Mouse (Mus musculus) myocyte (in vitro differentiated cells): ENCODE measurements at regions not wholly inside any gene's neighbourhood (a gene's known extent, or its start where the extent isn't known, plus 50 kb on each side); places are given as distances from the start of the nearest gene placed in this dataset.

ENCODE experiments used
- H3K27me3 ChIP-seq: one replicate; pipeline ENCODE4 v1.6.1; 2011; ENCODE audit not compliant: control insufficient read depth, insufficient read depth, insufficient read length
- H3K36me3 ChIP-seq: one replicate; pipeline ENCODE4 v1.6.1; 2011; ENCODE audit not compliant: control insufficient read depth, insufficient read depth
- H3K4me2 ChIP-seq: one replicate; pipeline ENCODE4 v1.6.1; 2011; ENCODE audit warnings: low read depth, control low read depth
- H3K4me3 ChIP-seq: one replicate; pipeline ENCODE4 v1.5.1; 2011; ENCODE audit warnings: mild to moderate bottlenecking, control low read depth, moderate library complexity
- H3K79me2 ChIP-seq: one replicate; pipeline ENCODE4 v1.6.1; 2011; ENCODE audit not compliant: control insufficient read depth, insufficient read depth
- H3ac ChIP-seq: one replicate; pipeline ENCODE4 v1.6.1; 2011; ENCODE audit not compliant: control insufficient read depth, insufficient read length
- CEBPB ChIP-seq: IDR thresholded peaks from 2 replicates; pipeline ENCODE4 v1.6.1; 2011; ENCODE audit warnings: mild to moderate bottlenecking, moderate library complexity; ENCODE audit not compliant: poor library complexity, insufficient read depth, severe bottlenecking
- E2F4 ChIP-seq: IDR thresholded peaks from one replicate; pipeline ENCODE4 v1.6.1; 2011; ENCODE audit warnings: mild to moderate bottlenecking, control low read depth, moderate library complexity; ENCODE audit not compliant: insufficient read depth
- MAX ChIP-seq: IDR thresholded peaks from one replicate; pipeline ENCODE4 v1.6.1; 2011; ENCODE audit warnings: low read depth, mild to moderate bottlenecking, control low read depth
- MYOD1 ChIP-seq, 3 experiments: IDR thresholded peaks; one replicate each; pipeline ENCODE4 v1.6.1; 2011; ENCODE audit warnings: control low read depth in 2 of 3, low read depth in 2 of 3, mild to moderate bottlenecking in 2 of 3, moderate library complexity in 1 of 3; ENCODE audit not compliant: insufficient read length in 2 of 3, control insufficient read depth in 1 of 3
- MYOG ChIP-seq, 3 experiments: IDR thresholded peaks; one replicate each; pipeline ENCODE4 v1.6.1; 2011; ENCODE audit warnings: control low read depth in 2 of 3, low read depth in 2 of 3, mild to moderate bottlenecking in 2 of 3; ENCODE audit not compliant: insufficient read length in 2 of 3, control insufficient read depth in 1 of 3, insufficient read depth in 1 of 3
- POLR2A ChIP-seq: IDR thresholded peaks from one replicate; pipeline ENCODE4 v1.6.1; 2011; ENCODE audit warnings: low read depth, mild to moderate bottlenecking, control low read depth, moderate library complexity; ENCODE audit not compliant: insufficient read length
- POLR2AphosphoS2 ChIP-seq: IDR thresholded peaks from one replicate; pipeline ENCODE4 v1.6.1; 2011; ENCODE audit warnings: low read depth, control low read depth; ENCODE audit not compliant: insufficient read length
- REST ChIP-seq: IDR thresholded peaks from one replicate; pipeline ENCODE4 v1.6.1; 2011; ENCODE audit warnings: mild to moderate bottlenecking, control low read depth, moderate library complexity; ENCODE audit not compliant: insufficient read depth, insufficient read length
- SRF ChIP-seq: IDR thresholded peaks from one replicate; pipeline ENCODE4 v1.6.1; 2011; ENCODE audit warnings: low read depth; ENCODE audit not compliant: control insufficient read depth, insufficient read length
- TCF12 ChIP-seq: IDR thresholded peaks from one replicate; pipeline ENCODE4 v1.6.1; 2011; ENCODE audit warnings: mild to moderate bottlenecking, control low read depth; ENCODE audit not compliant: poor library complexity, insufficient read depth, severe bottlenecking
- TCF3 ChIP-seq: IDR thresholded peaks from one replicate; pipeline ENCODE4 v1.6.1; 2011; ENCODE audit warnings: low read depth, control low read depth; ENCODE audit not compliant: insufficient read length
- USF1 ChIP-seq: IDR thresholded peaks from one replicate; pipeline ENCODE4 v1.6.1; 2011; ENCODE audit warnings: low read depth, mild to moderate bottlenecking, control low read depth, moderate library complexity

GRCm38 (mm10) chr9:101369380-101369779 lies 117.8 kb upstream of the Ppp2r3a start:
- no peak overlapping the region for H3ac ChIP-seq
- H3K36me3 ChIP-seq, result no peaks in the 10 kb centered on the region
- no peak overlapping the region for H3K4me2 ChIP-seq
- no peaks in the 10 kb centered on the region for H3K79me2 ChIP-seq
- H3K27me3 ChIP-seq, result no peaks in the 10 kb centered on the region
- TF ChIP-seq POLR2AphosphoS2 (no peak), TCF3 (no peak), MAX (no peak), POLR2A (no peak), USF1 (no peak), E2F4 (no peak), MYOG (IDR thresholded peaks at IDR 0.05; ENCODE audit: control insufficient read depth in 1 of 3, insufficient read depth in 1 of 3, insufficient read length in 2 of 3, low read depth in 2 of 3) (no peak), TCF12 (no peak)
- no peak overlapping the region for H3K4me3 ChIP-seq

GRCm38 (mm10) chr9:101356607-101357006 lies 105.0 kb upstream of the Ppp2r3a start:
- H3ac ChIP-seq, result no peak overlapping the region
- H3K79me2 ChIP-seq, result no peaks in the 10 kb centered on the region
- no peaks in the 10 kb centered on the region for H3K36me3 ChIP-seq
- peaks cover 5% of the 10 kb centered on the region for H3K27me3 ChIP-seq
- H3K4me2 ChIP-seq, result no peak overlapping the region
- TF ChIP-seq USF1, result no peak
- no peak for TF ChIP-seq POLR2A
- TF ChIP-seq TCF12, result no peak
- no peak for TF ChIP-seq TCF3
- no peak for TF ChIP-seq POLR2AphosphoS2
- TF ChIP-seq MAX, result no peak
- no peak for TF ChIP-seq CEBPB
- TF ChIP-seq SRF, result no peak
- no peak for TF ChIP-seq E2F4
- no peak for TF ChIP-seq REST
- no peak for TF ChIP-seq MYOD1 (IDR thresholded peaks at IDR 0.05; ENCODE audit: control insufficient read depth in 1 of 3, insufficient read length in 2 of 3, low read depth in 2 of 3)
- no peak for TF ChIP-seq MYOG (IDR thresholded peaks at IDR 0.05; ENCODE audit: control insufficient read depth in 1 of 3, insufficient read depth in 1 of 3, insufficient read length in 2 of 3, low read depth in 2 of 3)
- H3K4me3 ChIP-seq, result no peak overlapping the region

GRCm38 (mm10) chr9:101348771-101349170 lies 97.2 kb upstream of the Ppp2r3a start:
- no peak overlapping the region for H3K4me3 ChIP-seq
- no peak for TF ChIP-seq MAX
- no peak for TF ChIP-seq CEBPB
- TF ChIP-seq POLR2A, result no peak
- no peak for TF ChIP-seq POLR2AphosphoS2
- no peak for TF ChIP-seq REST
- no peak for TF ChIP-seq TCF3
- TF ChIP-seq MYOD1 (IDR thresholded peaks at IDR 0.05; ENCODE audit: control insufficient read depth in 1 of 3, insufficient read length in 2 of 3, low read depth in 2 of 3), result no peak
- no peak for TF ChIP-seq E2F4
- TF ChIP-seq MYOG (IDR thresholded peaks at IDR 0.05; ENCODE audit: control insufficient read depth in 1 of 3, insufficient read depth in 1 of 3, insufficient read length in 2 of 3, low read depth in 2 of 3), result no peak
- no peak for TF ChIP-seq SRF
- TF ChIP-seq USF1, result no peak
- no peak for TF ChIP-seq TCF12
- no peaks in the 10 kb centered on the region for H3K36me3 ChIP-seq
- H3ac ChIP-seq, result no peak overlapping the region
- H3K79me2 ChIP-seq, result no peaks in the 10 kb centered on the region
- H3K4me2 ChIP-seq, result no peak overlapping the region
- H3K27me3 ChIP-seq, result peaks cover 12% of the 10 kb centered on the region

GRCm38 (mm10) chr9:101342887-101343286 lies 91.3 kb upstream of the Ppp2r3a start:
- no peaks in the 10 kb centered on the region for H3K79me2 ChIP-seq
- no peak overlapping the region for H3K4me2 ChIP-seq
- peaks cover 7% of the 10 kb centered on the region for H3K27me3 ChIP-seq
- no peaks in the 10 kb centered on the region for H3K36me3 ChIP-seq
- no peak overlapping the region for H3ac ChIP-seq
- TF ChIP-seq TCF12, result no peak
- no peak for TF ChIP-seq MAX
- TF ChIP-seq E2F4, result no peak
- TF ChIP-seq SRF, result no peak
- TF ChIP-seq USF1, result no peak
- no peak for TF ChIP-seq POLR2A
- TF ChIP-seq REST, result no peak
- TF ChIP-seq MYOD1 (IDR thresholded peaks at IDR 0.05; ENCODE audit: control insufficient read depth in 1 of 3, insufficient read length in 2 of 3, low read depth in 2 of 3), result no peak
- TF ChIP-seq POLR2AphosphoS2, result no peak
- no peak for TF ChIP-seq MYOG (IDR thresholded peaks at IDR 0.05; ENCODE audit: control insufficient read depth in 1 of 3, insufficient read depth in 1 of 3, insufficient read length in 2 of 3, low read depth in 2 of 3)
- no peak for TF ChIP-seq CEBPB
- no peak for TF ChIP-seq TCF3
- no peak overlapping the region for H3K4me3 ChIP-seq

GRCm38 (mm10) chr9:101340796-101341465 lies 89.3 kb upstream of the Ppp2r3a start:
- Histone ChIP-seq H3K4me3 (no peak overlapping the region), H3K4me2 (no peak overlapping the region), H3ac (no peak overlapping the region), H3K36me3 (no peaks in the 10 kb centered on the region), H3K27me3 (peaks cover 7% of the 10 kb centered on the region), H3K79me2 (no peaks in the 10 kb centered on the region)
- TF ChIP-seq TCF12, result no peak
- no peak for TF ChIP-seq POLR2A
- no peak for TF ChIP-seq POLR2AphosphoS2
- no peak for TF ChIP-seq E2F4
- TF ChIP-seq MYOG (IDR thresholded peaks at IDR 0.05; ENCODE audit: control insufficient read depth in 1 of 3, insufficient read depth in 1 of 3, insufficient read length in 2 of 3, low read depth in 2 of 3), result no peak
- no peak for TF ChIP-seq REST
- no peak for TF ChIP-seq SRF
- no peak for TF ChIP-seq TCF3
- TF ChIP-seq CEBPB, result no peak
- TF ChIP-seq MYOD1 (IDR thresholded peaks at IDR 0.05; ENCODE audit: control insufficient read depth in 1 of 3, insufficient read length in 2 of 3, low read depth in 2 of 3), result no peak
- no peak for TF ChIP-seq USF1
